16 mouse cellular contexts compared by ENCODE assay signal in genomic region chr7:58660665-58661064, GRCm38 (mm10).
"Had no signal": no experiment of that assay in that cellular context is flagged by ENCODE, and none has a peak within 500 bp of the region (broad histone marks: within the 10 kb centered on the region; RNA-seq: fewer than 3 reads in every experiment).

No protein-coding gene starts in this region.

- DNase-seq: retina, postnatal 1 day; right cerebral cortex, adult 18-20 months; right cerebral cortex, postnatal 14 days; right cerebral cortex, postnatal 25 days; right cerebral cortex, postnatal 4 days; spleen, adult 18-20 months; thymus, adult 18-20 months; thymus, adult 2 months; thymus, postnatal 14 days; thymus, postnatal 25 days; thymus, postnatal 36 days; thymus, postnatal 4 days had no signal

- H3K27me3 ChIP-seq: stomach, embryonic 15.5 days had no signal

- H3K9me3 ChIP-seq: neural tube, embryonic 12.5 days; neural tube, embryonic 13.5 days; neural tube, embryonic 15.5 days; stomach, embryonic 15.5 days had no signal

- H3K4me2 ChIP-seq: neural tube, embryonic 12.5 days; neural tube, embryonic 13.5 days; neural tube, embryonic 15.5 days; stomach, embryonic 15.5 days had no signal

- H3K9ac ChIP-seq: neural tube, embryonic 12.5 days; neural tube, embryonic 13.5 days; neural tube, embryonic 15.5 days; stomach, embryonic 15.5 days had no signal

- H3K27ac ChIP-seq: neural tube, embryonic 12.5 days; neural tube, embryonic 13.5 days; neural tube, embryonic 15.5 days; stomach, embryonic 15.5 days had no signal

- H3K36me3 ChIP-seq: neural tube, embryonic 12.5 days; neural tube, embryonic 13.5 days; neural tube, embryonic 15.5 days; stomach, embryonic 15.5 days had no signal

- H3K4me3 ChIP-seq: neural tube, embryonic 12.5 days; neural tube, embryonic 13.5 days; neural tube, embryonic 15.5 days; stomach, embryonic 15.5 days had no signal
